Comparison of ENCODE assay signal across 8 mouse cellular contexts in the genomic region with DNA sequence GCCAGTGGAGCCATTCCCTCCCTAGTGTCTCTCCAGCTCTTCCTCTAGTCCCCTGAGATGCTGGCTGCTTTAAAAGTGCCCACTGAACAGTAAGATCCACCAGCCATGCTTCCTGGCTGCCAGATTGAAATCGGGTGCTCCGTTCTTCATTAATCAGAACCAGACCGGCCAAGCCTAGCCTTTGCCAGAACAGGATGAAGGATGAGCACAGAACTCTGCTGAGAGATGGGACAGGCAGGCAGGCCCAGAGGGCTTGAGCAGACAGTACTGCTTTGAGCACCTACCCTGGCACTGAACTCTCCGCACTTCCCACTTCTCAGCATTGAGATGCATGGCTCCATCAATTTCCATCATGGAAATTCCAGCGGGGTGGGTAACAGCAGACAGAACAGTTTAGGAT. TPM values are rescaled to one million over a fixed set of nuclear protein-coding genes. Genes with fewer than 3 reads are reported as not detected.
DNase-seq lines count a peak whose midpoint lies in the region; ATAC-seq and TF ChIP-seq lines count a peak whose summit lies in the region.

No protein-coding gene starts in this region.

- no peak overlapping the region; the same call in 1 of the 2 replicates for H3K27ac ChIP-seq in forebrain, embryonic 10.5 days
- no peak overlapping the region for H3K27ac ChIP-seq in forebrain, postnatal 0 days (ENCODE audit: low read depth, low read length)
- no peak overlapping the region for H3K27ac ChIP-seq in liver, embryonic 12.5 days
- no peak overlapping the region for H3K27ac ChIP-seq in liver, postnatal 0 days (ENCODE audit: low read depth)
- H3K27ac ChIP-seq in heart, embryonic 16.5 days (ENCODE audit: low read length): peak overlapping the region; percentile 98
- no peak overlapping the region for H3K27ac ChIP-seq in neural tube, embryonic 13.5 days (replicated peaks)

- H3K4me3 ChIP-seq in forebrain, embryonic 10.5 days: peak overlapping the region; percentile 62; the same call in 1 of the 2 replicates
- no peak overlapping the region for H3K4me3 ChIP-seq in forebrain, postnatal 0 days (ENCODE audit: low read depth, low read length)
- no peak overlapping the region for H3K4me3 ChIP-seq in liver, embryonic 12.5 days
- H3K4me3 ChIP-seq in liver, postnatal 0 days (ENCODE audit: low read depth, low read length): no peak overlapping the region
- peak overlapping the region; percentile 73 for H3K4me3 ChIP-seq in heart, embryonic 16.5 days (ENCODE audit: low read length)
- H3K4me3 ChIP-seq in neural tube, embryonic 13.5 days: peak overlapping the region; percentile 48

- H3K4me2 ChIP-seq in forebrain, postnatal 0 days (ENCODE audit: low read depth): no peak overlapping the region
- H3K4me2 ChIP-seq in liver, embryonic 12.5 days: peak overlapping the region; percentile 97
- H3K4me2 ChIP-seq in liver, postnatal 0 days (ENCODE audit: low read depth, low read length): no peak overlapping the region
- H3K4me2 ChIP-seq in heart, embryonic 16.5 days (ENCODE audit: low read depth, low read length): peak overlapping the region; percentile 97
- peak overlapping the region; percentile 78 for H3K4me2 ChIP-seq in neural tube, embryonic 13.5 days

- WGBS in forebrain, embryonic 10.5 days: 47% methylated on average over 5 of the region's 5 CpGs
- WGBS in forebrain, postnatal 0 days: 62% methylated on average over 5 of the region's 5 CpGs
- 48% methylated on average over 5 of the region's 5 CpGs for WGBS in liver, embryonic 12.5 days (ENCODE audit: insufficient replicate concordance)
- WGBS in liver, postnatal 0 days (ENCODE audit: insufficient replicate concordance): 59% methylated on average over 5 of the region's 5 CpGs
- WGBS in heart, embryonic 16.5 days: 43% methylated on average over 5 of the region's 5 CpGs
- 44% methylated on average over 5 of the region's 5 CpGs for WGBS in neural tube, embryonic 13.5 days

- TF ChIP-seq EP300 in liver, postnatal 0 days (IDR thresholded peaks at IDR 0.05; ENCODE audit: low read depth): no peak

- peaks cover 45% of the 10 kb centered on the region for H3K36me3 ChIP-seq in forebrain, embryonic 10.5 days (replicated peaks)
- peaks cover 37% of the 10 kb centered on the region for H3K36me3 ChIP-seq in forebrain, postnatal 0 days (ENCODE audit: insufficient read depth)
- peaks cover 43% of the 10 kb centered on the region for H3K36me3 ChIP-seq in liver, embryonic 12.5 days
- H3K36me3 ChIP-seq in liver, postnatal 0 days (replicated peaks; ENCODE audit: insufficient read depth, low read length): peaks cover 24% of the 10 kb centered on the region
- peaks cover 21% of the 10 kb centered on the region for H3K36me3 ChIP-seq in heart, embryonic 16.5 days (ENCODE audit: control insufficient read depth, insufficient read depth)
- peaks cover 41% of the 10 kb centered on the region for H3K36me3 ChIP-seq in neural tube, embryonic 13.5 days

- no peak for ATAC-seq in forebrain, postnatal 0 days
- no peak for ATAC-seq in liver, embryonic 12.5 days
- no peak for ATAC-seq in liver, postnatal 0 days
- no peak for ATAC-seq in heart, embryonic 16.5 days (replicated peaks; ENCODE audit: extremely low read depth, insufficient read depth, low FRiP score)
- ATAC-seq in neural tube, embryonic 13.5 days (ENCODE audit: low read depth): no peak
- ATAC-seq in frontal cortex, adult (ENCODE audit: low TSS enrichment): no peak

- H3K4me1 ChIP-seq in forebrain, embryonic 10.5 days: peaks cover 72% of the 10 kb centered on the region
- H3K4me1 ChIP-seq in forebrain, postnatal 0 days (ENCODE audit: insufficient read depth): peaks cover 5% of the 10 kb centered on the region; the same call in 1 of the 2 replicates
- peaks cover 58% of the 10 kb centered on the region for H3K4me1 ChIP-seq in liver, embryonic 12.5 days
- peaks cover 31% of the 10 kb centered on the region for H3K4me1 ChIP-seq in liver, postnatal 0 days (ENCODE audit: insufficient read depth)
- peaks cover 54% of the 10 kb centered on the region for H3K4me1 ChIP-seq in heart, embryonic 16.5 days (ENCODE audit: control insufficient read depth, insufficient read depth, low read length)
- peaks cover 70% of the 10 kb centered on the region for H3K4me1 ChIP-seq in neural tube, embryonic 13.5 days (replicated peaks)

- DNase-seq in forebrain, embryonic 10.5 days (ENCODE audit: extremely low spot score, low spot score): no peak
- DNase-seq in forebrain, postnatal 0 days: no peak
- no peak for DNase-seq in liver, postnatal 0 days
- DNase-seq in left cerebral cortex, postnatal 14 days (ENCODE audit: low spot score in 2 of 2): no peak

- intact Hi-C loops in left cerebral cortex, postnatal 14 days (cut with DNase I): no loop called here

- no peak for TF ChIP-seq CTCF in forebrain, postnatal 0 days (IDR thresholded peaks at IDR 0.05; ENCODE audit: low read depth)
- no peak for TF ChIP-seq CTCF in liver, postnatal 0 days (IDR thresholded peaks at IDR 0.05; ENCODE audit: low read depth)

- H3K27me3 ChIP-seq in forebrain, embryonic 10.5 days (ENCODE audit: poor library complexity, severe bottlenecking): peaks cover 53% of the 10 kb centered on the region
- H3K27me3 ChIP-seq in forebrain, postnatal 0 days (ENCODE audit: insufficient read depth, low read length): no peaks in the 10 kb centered on the region
- H3K27me3 ChIP-seq in liver, embryonic 12.5 days (replicated peaks): peaks cover 53% of the 10 kb centered on the region
- H3K27me3 ChIP-seq in liver, postnatal 0 days (ENCODE audit: insufficient read depth, low read length): no peaks in the 10 kb centered on the region
- no peaks in the 10 kb centered on the region for H3K27me3 ChIP-seq in heart, embryonic 16.5 days (ENCODE audit: control insufficient read depth, insufficient read depth, low read length)
- H3K27me3 ChIP-seq in neural tube, embryonic 13.5 days: peaks cover 45% of the 10 kb centered on the region

- H3K9me3 ChIP-seq in forebrain, embryonic 10.5 days: no peaks in the 10 kb centered on the region
- H3K9me3 ChIP-seq in forebrain, postnatal 0 days (ENCODE audit: low read length): no peaks in the 10 kb centered on the region
- H3K9me3 ChIP-seq in liver, embryonic 12.5 days (replicated peaks): no peaks in the 10 kb centered on the region
- H3K9me3 ChIP-seq in liver, postnatal 0 days (ENCODE audit: low read length): no peaks in the 10 kb centered on the region
- no peaks in the 10 kb centered on the region for H3K9me3 ChIP-seq in heart, embryonic 16.5 days (replicated peaks; ENCODE audit: control insufficient read depth, low read length)
- H3K9me3 ChIP-seq in neural tube, embryonic 13.5 days: no peaks in the 10 kb centered on the region

- H3K9ac ChIP-seq in forebrain, postnatal 0 days: no peak overlapping the region
- 0 out of 2 replicates have a peak overlapping the region, but pooled peaks have one; percentile 61 for H3K9ac ChIP-seq in liver, embryonic 12.5 days
- H3K9ac ChIP-seq in liver, postnatal 0 days (replicated peaks): no peak overlapping the region
- peak overlapping the region; percentile 88; the same call in 1 of the 2 replicates for H3K9ac ChIP-seq in heart, embryonic 16.5 days (ENCODE audit: low read length)
- peak overlapping the region; percentile 22 for H3K9ac ChIP-seq in neural tube, embryonic 13.5 days

RNA-seq across cellular contexts. Expression of gene Tns2, which starts 1.0 kb away (rescaled TPM):
- 11.1 and 13.1 TPM in 2 replicates for polyA plus RNA-seq in forebrain, embryonic 10.5 days (2016; fragmentation: Nextera tagmentation; extraction: Ambion mirVana)
- total RNA-seq in forebrain, postnatal 0 days (2014; rRNA removed): 7.0 and 8.4 TPM in 2 replicates
- polyA plus RNA-seq in forebrain, postnatal 0 days (2015; fragmentation: Nextera tagmentation; extraction: Ambion mirVana): 2.8 and 5.0 TPM in 2 replicates
- 6.4 and 9.2 TPM in 2 replicates for polyA plus RNA-seq in liver, embryonic 12.5 days (2016; fragmentation: Nextera tagmentation; extraction: Ambion mirVana)
- polyA plus RNA-seq in liver, postnatal 0 days (2015; fragmentation: Nextera tagmentation; extraction: Ambion mirVana): 9.2 TPM in 2 replicates
- 33.2 and 35.1 TPM in 2 replicates for polyA plus RNA-seq in heart, embryonic 16.5 days (2015; fragmentation: Nextera tagmentation; extraction: Ambion mirVana)
- polyA plus RNA-seq in neural tube, embryonic 13.5 days (2015; fragmentation: Nextera tagmentation; extraction: Ambion mirVana): 10.5 and 15.9 TPM in 2 replicates
- total RNA-seq in left cerebral cortex, postnatal 14 days (2021): 10 to 100 TPM; 14.4 to 18.5 TPM

RNA-seq across cellular contexts. Expression of gene Eif4b, which starts 25.7 kb away (rescaled TPM):
- polyA plus RNA-seq in forebrain, embryonic 10.5 days (2016; fragmentation: Nextera tagmentation; extraction: Ambion mirVana): 140 and 143 TPM in 2 replicates
- 187 and 194 TPM in 2 replicates for total RNA-seq in forebrain, postnatal 0 days (2014; rRNA removed)
- 69.7 and 72.8 TPM in 2 replicates for polyA plus RNA-seq in forebrain, postnatal 0 days (2015; fragmentation: Nextera tagmentation; extraction: Ambion mirVana)
- 91.7 and 91.8 TPM in 2 replicates for polyA plus RNA-seq in liver, embryonic 12.5 days (2016; fragmentation: Nextera tagmentation; extraction: Ambion mirVana)
- polyA plus RNA-seq in liver, postnatal 0 days (2015; fragmentation: Nextera tagmentation; extraction: Ambion mirVana): 30.9 and 32.2 TPM in 2 replicates
- 71.5 and 75.0 TPM in 2 replicates for polyA plus RNA-seq in heart, embryonic 16.5 days (2015; fragmentation: Nextera tagmentation; extraction: Ambion mirVana)
- 81.2 and 90.3 TPM in 2 replicates for polyA plus RNA-seq in neural tube, embryonic 13.5 days (2015; fragmentation: Nextera tagmentation; extraction: Ambion mirVana)
- total RNA-seq in left cerebral cortex, postnatal 14 days (2021): 100 to 1,000 TPM; 167 to 168 TPM

RNA-seq across cellular contexts. Expression of gene Spryd3, which starts 36.8 kb away (rescaled TPM):
- polyA plus RNA-seq in forebrain, embryonic 10.5 days (2016; fragmentation: Nextera tagmentation; extraction: Ambion mirVana): 10.8 and 12.7 TPM in 2 replicates
- total RNA-seq in forebrain, postnatal 0 days (2014; rRNA removed): 90.6 and 110 TPM in 2 replicates
- 76.5 and 95.6 TPM in 2 replicates for polyA plus RNA-seq in forebrain, postnatal 0 days (2015; fragmentation: Nextera tagmentation; extraction: Ambion mirVana)
- 14.9 and 15.0 TPM in 2 replicates for polyA plus RNA-seq in liver, embryonic 12.5 days (2016; fragmentation: Nextera tagmentation; extraction: Ambion mirVana)
- 9.2 and 10.0 TPM in 2 replicates for polyA plus RNA-seq in liver, postnatal 0 days (2015; fragmentation: Nextera tagmentation; extraction: Ambion mirVana)
- polyA plus RNA-seq in heart, embryonic 16.5 days (2015; fragmentation: Nextera tagmentation; extraction: Ambion mirVana): 19.8 and 21.8 TPM in 2 replicates
- polyA plus RNA-seq in neural tube, embryonic 13.5 days (2015; fragmentation: Nextera tagmentation; extraction: Ambion mirVana): 54.1 and 55.9 TPM in 2 replicates
- total RNA-seq in left cerebral cortex, postnatal 14 days (2021): 100 to 1,000 TPM; 143 to 152 TPM

RNA-seq across cellular contexts. Expression of gene Igfbp6, which starts 44.9 kb away (rescaled TPM):
- 0.14 and 0.17 TPM in 2 replicates for polyA plus RNA-seq in forebrain, embryonic 10.5 days (2016; fragmentation: Nextera tagmentation; extraction: Ambion mirVana)
- 11.4 and 12.2 TPM in 2 replicates for total RNA-seq in forebrain, postnatal 0 days (2014; rRNA removed)
- polyA plus RNA-seq in forebrain, postnatal 0 days (2015; fragmentation: Nextera tagmentation; extraction: Ambion mirVana): 8.1 and 10.3 TPM in 2 replicates
- 0.72 and 1.1 TPM in 2 replicates for polyA plus RNA-seq in liver, embryonic 12.5 days (2016; fragmentation: Nextera tagmentation; extraction: Ambion mirVana)
- polyA plus RNA-seq in liver, postnatal 0 days (2015; fragmentation: Nextera tagmentation; extraction: Ambion mirVana): 4.8 and 5.9 TPM in 2 replicates
- 11.9 and 15.0 TPM in 2 replicates for polyA plus RNA-seq in heart, embryonic 16.5 days (2015; fragmentation: Nextera tagmentation; extraction: Ambion mirVana)
- polyA plus RNA-seq in neural tube, embryonic 13.5 days (2015; fragmentation: Nextera tagmentation; extraction: Ambion mirVana): 0.36 and 1.2 TPM in 2 replicates
- total RNA-seq in left cerebral cortex, postnatal 14 days (2021): 10 to 100 TPM; 11.9 to 13.5 TPM

RNA-seq across cellular contexts. Expression of gene Soat2, which starts 51.1 kb away (rescaled TPM):
- polyA plus RNA-seq in forebrain, embryonic 10.5 days (2016; fragmentation: Nextera tagmentation; extraction: Ambion mirVana): 0.09 TPM in 1 of 2 replicates, not detected in the other
- total RNA-seq in forebrain, postnatal 0 days (2014; rRNA removed): 0.10 TPM in 1 of 2 replicates, not detected in the other
- polyA plus RNA-seq in forebrain, postnatal 0 days (2015; fragmentation: Nextera tagmentation; extraction: Ambion mirVana): 0.12 TPM in 1 of 2 replicates, not detected in the other
- polyA plus RNA-seq in liver, embryonic 12.5 days (2016; fragmentation: Nextera tagmentation; extraction: Ambion mirVana): 28.3 and 29.8 TPM in 2 replicates
- polyA plus RNA-seq in liver, postnatal 0 days (2015; fragmentation: Nextera tagmentation; extraction: Ambion mirVana): 10.9 and 13.6 TPM in 2 replicates
- polyA plus RNA-seq in heart, embryonic 16.5 days (2015; fragmentation: Nextera tagmentation; extraction: Ambion mirVana): 0.24 and 0.42 TPM in 2 replicates
- polyA plus RNA-seq in neural tube, embryonic 13.5 days (2015; fragmentation: Nextera tagmentation; extraction: Ambion mirVana): 0.11 TPM in 1 of 2 replicates, not detected in the other
- total RNA-seq in left cerebral cortex, postnatal 14 days (2021): not detected

Comparison
In these comparisons a context has a peak if more than half of its experiments do, and no peak if none do; other contexts are left out.
1. H3K4me3 ChIP-seq: peak in forebrain, embryonic 10.5 days (single experiment), heart, embryonic 16.5 days (single experiment) and neural tube, embryonic 13.5 days (single experiment); none in forebrain, postnatal 0 days (single experiment), liver, embryonic 12.5 days (single experiment) and liver, postnatal 0 days (single experiment).
2. H3K4me2 ChIP-seq: peak in liver, embryonic 12.5 days (single experiment), heart, embryonic 16.5 days (single experiment) and neural tube, embryonic 13.5 days (single experiment); none in forebrain, postnatal 0 days (single experiment) and liver, postnatal 0 days (single experiment).
3. H3K9ac ChIP-seq: peak in liver, embryonic 12.5 days (single experiment), heart, embryonic 16.5 days (single experiment) and neural tube, embryonic 13.5 days (single experiment); none in forebrain, postnatal 0 days (single experiment) and liver, postnatal 0 days (single experiment).